Mouse (Mus musculus) heart, postnatal 0 days (tissue): ENCODE measurements around the gene Usp21. TPM values are rescaled to one million over a fixed set of nuclear protein-coding genes. Genes with fewer than 3 reads are reported as not detected.

Experiments used
- ATAC-seq: fragments of 200-750 bp; cut with Nextera tagmentation; 2 replicates; pipeline ENCODE4 v1.8.0; 2017; ENCODE audit warnings: low read depth, moderate number of reproducible peaks, moderate library complexity; ENCODE audit not compliant: insufficient read depth
- DNase-seq: peaks from one replicate; pipeline ENCODE4 v3.0.0-alpha.2; 2016; ENCODE audit warnings: low spot score
- H3K27ac ChIP-seq: fragments of 300-500 bp; sonication (generic); 2 replicates; pipeline ENCODE4 v1.5.1; 2014; ENCODE audit warnings: low read depth, mild to moderate bottlenecking
- H3K27me3 ChIP-seq: fragments of 300-500 bp; sonication (generic); 2 replicates; pipeline ENCODE4 v1.6.1; 2014; ENCODE audit warnings: low read length, mixed read lengths; ENCODE audit not compliant: control insufficient read depth, insufficient read depth
- H3K36me3 ChIP-seq: fragments of 300-500 bp; sonication (generic); replicated peaks from 2 replicates; pipeline ENCODE4 v1.6.1; 2014; ENCODE audit warnings: low read length, mixed read lengths; ENCODE audit not compliant: control insufficient read depth, insufficient read depth
- H3K4me1 ChIP-seq: fragments of 300-500 bp; sonication (generic); 2 replicates; pipeline ENCODE4 v1.6.1; 2014; ENCODE audit warnings: antibody characterized with exemption; ENCODE audit not compliant: control insufficient read depth, insufficient read depth
- H3K4me2 ChIP-seq: fragments of 300-500 bp; sonication (generic); 2 replicates; pipeline ENCODE4 v1.6.1; 2014; ENCODE audit warnings: low read depth, mild to moderate bottlenecking, low read length, moderate library complexity
- H3K4me3 ChIP-seq: fragments of 300-500 bp; sonication (generic); 2 replicates; pipeline ENCODE4 v1.5.1; 2014; ENCODE audit warnings: low read depth, low read length
- H3K9ac ChIP-seq: fragments of 300-500 bp; sonication (generic); replicated peaks from 2 replicates; pipeline ENCODE4 v1.6.1; 2014; ENCODE audit warnings: low read depth, low read length, mixed read lengths
- H3K9me3 ChIP-seq: fragments of 300-500 bp; sonication (generic); replicated peaks from 2 replicates; pipeline ENCODE4 v1.6.1; 2016; ENCODE audit warnings: low read length; ENCODE audit not compliant: control insufficient read depth
- CTCF ChIP-seq: IDR thresholded peaks from 2 replicates; pipeline ENCODE4 v1.5.1; 2016; ENCODE audit warnings: antibody characterized with exemption, control low read depth, low read depth
- EP300 ChIP-seq: IDR thresholded peaks from 2 replicates; pipeline ENCODE4 v1.6.1; 2016; ENCODE audit warnings: antibody characterized with exemption, low read depth
- WGBS: fragments of 180-500 bp; shearing (Covaris S2); extraction: QIAGEN DNeasy Blood & Tissue Kit; methylation state at CpG from one replicate; pipeline ENCODE4 v1.1.7; 2014; 5-methylcytosine and 5-hydroxymethylcytosine counted together
- polyA plus RNA-seq: library from polyadenylated mRNA; unstranded; fragments of >200 nt; fragmentation: Nextera tagmentation; extraction: Ambion mirVana; gene quantifications from 2 replicates; pipeline ENCODE4 v1.2.1, GENCODE M21; 2015
- total RNA-seq: library from RNA; depleted of rRNA; stranded (reverse); fragments of >200 nt; gene quantifications from 2 replicates; pipeline ENCODE4 v1.2.3, GENCODE M21; 2014; ENCODE audit warnings: low replicate concordance

The Usp21 gene
- total and polyA plus RNA-seq, 2 experiments from 2014 or later, result 27.3 to 30.6 TPM

- Histone ChIP-seq H3K4me3 (no peak overlapping the region), H3K9me3 (no peaks in the 10 kb centered on the region), H3K4me2 (0 out of 2 replicates have a peak overlapping the region, but pooled peaks have one; percentile 11), H3K27ac (peak overlapping the region; percentile 93), H3K4me1 (peaks cover 20% of the 10 kb centered on the region), H3K27me3 (no peaks in the 10 kb centered on the region), H3K9ac (no peak overlapping the region), H3K36me3 (peaks cover 8% of the 10 kb centered on the region)
- WGBS, result 39% methylated on average over 3 of the region's 3 CpGs
- ATAC-seq (no peak; the same call in 1 of the 2 replicates), DNase-seq (no peak)
- TF ChIP-seq CTCF (no peak), EP300 (peak; percentile 74; the same call in 1 of the 2 replicates)
Observed at GRCm38 (mm10) chr1:171248386-171249226, 39.2 kb downstream of the Usp21 start.

- H3K27me3 ChIP-seq, result no peaks in the 10 kb centered on the region
- H3K36me3 ChIP-seq, result peaks cover 14% of the 10 kb centered on the region
- H3K9me3 ChIP-seq, result no peaks in the 10 kb centered on the region
- WGBS, result 35% methylated on average over 4 of the region's 4 CpGs
- H3K4me1 ChIP-seq, result peaks cover 20% of the 10 kb centered on the region
- H3K9ac ChIP-seq, result no peak overlapping the region; the same call in 1 of the 2 replicates
- ATAC-seq, result no peak
- peak overlapping the region; percentile 65; the same call in 1 of the 2 replicates for H3K4me3 ChIP-seq
- peak overlapping the region; percentile 77 for H3K4me2 ChIP-seq
- TF ChIP-seq EP300 (no peak), CTCF (no peak)
- no peak for DNase-seq
- H3K27ac ChIP-seq, result peak overlapping the region; percentile 93
Observed at GRCm38 (mm10) chr1:171247916-171248315, 39.9 kb downstream of the Usp21 start.

GRCm38 (mm10) chr1:171247453-171247841 is 40.3 kb downstream of the Usp21 start:
- Histone ChIP-seq H3K4me2 (peak overlapping the region; percentile 77), H3K9ac (peak overlapping the region; percentile 64), H3K4me1 (peaks cover 20% of the 10 kb centered on the region), H3K9me3 (no peaks in the 10 kb centered on the region), H3K27ac (peak overlapping the region; percentile 93), H3K27me3 (no peaks in the 10 kb centered on the region), H3K36me3 (peaks cover 19% of the 10 kb centered on the region), H3K4me3 (peak overlapping the region; percentile 65)
- WGBS, result 7% methylated on average over 13 of the region's 13 CpGs
- TF ChIP-seq CTCF, result no peak
- no peak for TF ChIP-seq EP300
- DNase-seq (peak; percentile 32), ATAC-seq (no peak)

GRCm38 (mm10) chr1:171246709-171247452 is 40.9 kb downstream of the Usp21 start:
- H3K36me3 ChIP-seq, result peaks cover 25% of the 10 kb centered on the region
- peaks cover 20% of the 10 kb centered on the region for H3K4me1 ChIP-seq
- no peaks in the 10 kb centered on the region for H3K27me3 ChIP-seq
- under 1% methylated on average over 40 of the region's 41 CpGs for WGBS
- TF ChIP-seq CTCF, result peak; percentile 87
- TF ChIP-seq EP300, result peak; percentile 84
- peak; percentile 91 for ATAC-seq
- peak; percentile 99 for DNase-seq
- H3K9me3 ChIP-seq, result no peaks in the 10 kb centered on the region
- H3K4me2 ChIP-seq, result peak overlapping the region; percentile 77
- H3K4me3 ChIP-seq, result peak overlapping the region; percentile 65
- H3K27ac ChIP-seq, result peak overlapping the region; percentile 93
- peak overlapping the region; percentile 79 for H3K9ac ChIP-seq

- H3K9ac ChIP-seq, result no peak overlapping the region
- no peaks in the 10 kb centered on the region for H3K9me3 ChIP-seq
- H3K4me2 ChIP-seq, result no peak overlapping the region
- 80% methylated on average over 8 of the region's 8 CpGs for WGBS
- H3K4me3 ChIP-seq, result 0 out of 2 replicates have a peak overlapping the region, but pooled peaks have one; percentile 65
- ATAC-seq, result no peak
- no peak for DNase-seq
- peaks cover 38% of the 10 kb centered on the region for H3K36me3 ChIP-seq
- TF ChIP-seq EP300 (no peak), CTCF (no peak)
- 0 out of 2 replicates have a peak overlapping the region, but pooled peaks have one; percentile 37 for H3K27ac ChIP-seq
- H3K27me3 ChIP-seq, result no peaks in the 10 kb centered on the region
- H3K4me1 ChIP-seq, result peaks cover 20% of the 10 kb centered on the region
Observed at GRCm38 (mm10) chr1:171245353-171245752, 42.4 kb downstream of the Usp21 start.
